Mouse (Mus musculus): Measurements from ENCODE around the gene Ankrd35. TPM values are rescaled to one million over a fixed set of nuclear protein-coding genes. Genes with fewer than 3 reads are reported as not detected.

Ankrd35 gene
- total and polyA plus RNA-seq, 2 experiments from 2014 or later: 4.3 to 4.9 TPM

DNA sequence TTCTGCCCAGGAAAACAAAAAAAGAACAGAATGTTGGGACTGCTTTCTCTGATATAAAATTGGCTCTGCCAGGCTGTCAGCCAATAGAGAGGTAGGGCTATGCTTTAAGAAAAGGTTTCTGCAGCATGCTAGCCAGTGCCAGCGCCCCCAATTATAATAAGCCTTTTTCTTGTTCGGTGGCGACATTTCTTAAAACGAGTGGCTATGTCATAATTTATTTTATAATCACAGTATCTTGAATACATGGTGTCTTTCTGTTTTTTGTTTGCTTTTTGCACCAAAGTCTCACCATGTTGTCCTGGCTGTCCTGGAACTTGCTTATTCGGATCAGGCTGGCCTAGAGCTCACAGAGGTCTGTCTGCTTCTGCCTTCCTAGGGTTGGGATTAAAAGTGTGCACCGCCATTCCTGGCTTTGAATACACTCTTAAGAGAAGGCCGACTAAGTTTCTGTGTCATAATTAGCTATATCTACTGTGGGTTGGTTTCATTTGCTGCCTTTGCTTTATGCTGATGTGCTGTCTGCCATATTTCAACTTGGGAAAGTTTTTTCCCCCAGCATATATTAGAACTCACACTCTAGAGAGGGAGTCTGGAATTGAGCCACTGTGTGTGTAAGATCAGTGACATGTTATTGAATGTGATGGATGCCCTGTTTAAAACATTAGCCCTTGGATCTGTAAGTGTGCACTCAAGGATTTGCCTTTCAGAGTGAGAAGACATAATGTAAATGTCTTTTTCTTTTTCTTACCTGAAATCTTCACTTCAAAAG lies 58.9 kb downstream of the Ankrd35 start:
- ATAC-seq (ENCODE audit: low FRiP score): no peak
- H3K27me3 ChIP-seq (ENCODE audit: insufficient read depth, low read length): no peaks in the 10 kb centered on the region
- no peaks in the 10 kb centered on the region for H3K9me3 ChIP-seq (ENCODE audit: low read length)
- peaks cover 5% of the 10 kb centered on the region; the same call in 1 of the 2 replicates for H3K4me1 ChIP-seq (ENCODE audit: insufficient read depth, low read length)
- peak overlapping the region; percentile 79 for H3K9ac ChIP-seq (replicated peaks; ENCODE audit: low read length, poor library complexity, severe bottlenecking)
- peak overlapping the region; percentile 69 for H3K4me3 ChIP-seq (ENCODE audit: low read depth, low read length)
- H3K36me3 ChIP-seq (ENCODE audit: insufficient read depth, low read length): no peaks in the 10 kb centered on the region
- no peak for DNase-seq (ENCODE audit: low spot score)
- no peak for TF ChIP-seq CTCF (IDR thresholded peaks at IDR 0.05)
- H3K4me2 ChIP-seq (ENCODE audit: low read depth, low read length, poor library complexity, severe bottlenecking): peak overlapping the region; percentile 63
- 28% methylated on average over 7 of the region's 7 CpGs for WGBS
- peak overlapping the region; percentile 88; the same call in 1 of the 2 replicates for H3K27ac ChIP-seq (ENCODE audit: low read depth, low read length)

DNA sequence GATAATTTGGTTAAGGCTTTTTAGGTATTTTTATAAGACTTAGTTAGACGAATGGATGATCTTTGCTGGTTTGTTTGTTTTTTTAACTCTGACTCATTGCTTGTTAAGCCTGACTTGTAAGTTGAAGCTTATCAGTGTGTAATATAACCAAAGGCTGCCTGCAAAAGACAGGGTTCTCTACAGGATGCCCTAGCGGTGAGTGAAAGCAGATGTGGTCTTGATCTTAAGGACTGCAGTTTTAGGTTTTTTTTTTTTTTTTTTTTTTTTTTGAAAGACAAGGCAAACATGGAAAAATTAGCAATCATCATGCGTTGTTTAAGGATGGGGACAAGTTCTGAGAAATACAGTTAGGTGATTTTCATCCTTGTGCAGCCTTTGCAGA lies 59.5 kb downstream of the Ankrd35 start:
- Histone ChIP-seq H3K27ac (ENCODE audit: low read depth, low read length) (no peak overlapping the region), H3K9ac (replicated peaks; ENCODE audit: low read length, poor library complexity, severe bottlenecking) (no peak overlapping the region), H3K36me3 (ENCODE audit: insufficient read depth, low read length) (no peaks in the 10 kb centered on the region), H3K27me3 (ENCODE audit: insufficient read depth, low read length) (no peaks in the 10 kb centered on the region), H3K4me1 (ENCODE audit: insufficient read depth, low read length) (peaks cover 5% of the 10 kb centered on the region; the same call in 1 of the 2 replicates), H3K4me2 (ENCODE audit: low read depth, low read length, poor library complexity, severe bottlenecking) (peak overlapping the region; percentile 63; the same call in 1 of the 2 replicates), H3K4me3 (ENCODE audit: low read depth, low read length) (no peak overlapping the region), H3K9me3 (ENCODE audit: low read length) (no peaks in the 10 kb centered on the region)
- ATAC-seq (ENCODE audit: low FRiP score): no peak
- TF ChIP-seq CTCF (IDR thresholded peaks at IDR 0.05): peak; percentile 18
- WGBS: 79% methylated on average over 3 of the region's 3 CpGs
- no peak for DNase-seq (ENCODE audit: low spot score)

DNA sequence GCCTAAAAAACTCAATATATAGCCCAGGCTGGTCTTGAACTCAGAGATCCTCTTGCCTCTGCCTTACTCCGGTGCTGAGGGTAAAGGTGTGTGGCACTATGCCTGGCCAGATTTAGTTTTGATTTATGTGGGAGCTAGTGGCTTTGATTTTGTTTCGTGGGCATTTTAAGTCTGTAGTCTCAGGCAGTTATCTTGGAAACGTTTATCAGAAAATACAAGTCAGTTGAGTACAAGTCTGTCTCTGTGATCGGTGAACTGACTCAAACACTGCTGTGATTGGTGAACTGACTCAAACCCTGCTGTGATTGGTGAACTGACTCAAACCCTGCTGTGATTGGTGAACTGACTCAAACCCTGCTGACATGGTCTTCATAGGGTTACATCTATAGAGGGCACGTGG lies 60.9 kb downstream of the Ankrd35 start:
- 63% methylated on average over 5 of the region's 5 CpGs for WGBS
- Histone ChIP-seq H3K9ac (replicated peaks; ENCODE audit: low read length, poor library complexity, severe bottlenecking) (no peak overlapping the region), H3K4me2 (ENCODE audit: low read depth, low read length, poor library complexity, severe bottlenecking) (no peak overlapping the region), H3K4me1 (ENCODE audit: insufficient read depth, low read length) (peaks cover 5% of the 10 kb centered on the region; the same call in 1 of the 2 replicates), H3K4me3 (ENCODE audit: low read depth, low read length) (no peak overlapping the region), H3K27ac (ENCODE audit: low read depth, low read length) (no peak overlapping the region), H3K36me3 (ENCODE audit: insufficient read depth, low read length) (no peaks in the 10 kb centered on the region), H3K27me3 (ENCODE audit: insufficient read depth, low read length) (no peaks in the 10 kb centered on the region), H3K9me3 (ENCODE audit: low read length) (no peaks in the 10 kb centered on the region)
- DNase-seq (ENCODE audit: low spot score) (no peak), ATAC-seq (ENCODE audit: low FRiP score) (no peak)
- no peak for TF ChIP-seq CTCF (IDR thresholded peaks at IDR 0.05)

DNA sequence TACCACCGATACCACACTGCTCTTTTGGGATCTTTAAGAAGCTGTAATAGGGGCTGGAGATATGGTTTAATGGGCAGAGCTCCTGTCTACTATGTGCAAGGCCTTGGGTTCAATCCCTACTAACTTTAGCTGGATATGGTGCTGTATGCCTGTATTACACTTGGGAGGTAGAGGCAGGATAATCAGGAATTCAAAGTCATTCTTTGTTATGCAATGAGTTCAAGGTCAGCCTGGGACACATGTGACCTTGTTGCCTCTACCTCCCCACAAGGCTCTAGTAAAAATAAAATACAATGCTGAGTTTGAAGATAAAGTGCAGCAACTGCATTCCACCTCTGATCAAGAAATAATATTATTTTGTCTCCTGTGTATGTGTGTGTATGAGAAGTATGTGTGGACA lies 64.1 kb downstream of the Ankrd35 start:
- Histone ChIP-seq H3K36me3 (ENCODE audit: insufficient read depth, low read length) (no peaks in the 10 kb centered on the region), H3K27ac (ENCODE audit: low read depth, low read length) (no peak overlapping the region), H3K27me3 (ENCODE audit: insufficient read depth, low read length) (no peaks in the 10 kb centered on the region), H3K4me1 (ENCODE audit: insufficient read depth, low read length) (peaks cover 1% of the 10 kb centered on the region; the same call in 1 of the 2 replicates), H3K9me3 (ENCODE audit: low read length) (no peaks in the 10 kb centered on the region), H3K9ac (replicated peaks; ENCODE audit: low read length, poor library complexity, severe bottlenecking) (no peak overlapping the region), H3K4me2 (ENCODE audit: low read depth, low read length, poor library complexity, severe bottlenecking) (no peak overlapping the region), H3K4me3 (ENCODE audit: low read depth, low read length) (no peak overlapping the region)
- DNase-seq (ENCODE audit: low spot score): no peak
- no peak for TF ChIP-seq CTCF (IDR thresholded peaks at IDR 0.05)
- WGBS: 90% methylated on average over 1 of the region's 1 CpGs
- no peak for ATAC-seq (ENCODE audit: low FRiP score)

DNA sequence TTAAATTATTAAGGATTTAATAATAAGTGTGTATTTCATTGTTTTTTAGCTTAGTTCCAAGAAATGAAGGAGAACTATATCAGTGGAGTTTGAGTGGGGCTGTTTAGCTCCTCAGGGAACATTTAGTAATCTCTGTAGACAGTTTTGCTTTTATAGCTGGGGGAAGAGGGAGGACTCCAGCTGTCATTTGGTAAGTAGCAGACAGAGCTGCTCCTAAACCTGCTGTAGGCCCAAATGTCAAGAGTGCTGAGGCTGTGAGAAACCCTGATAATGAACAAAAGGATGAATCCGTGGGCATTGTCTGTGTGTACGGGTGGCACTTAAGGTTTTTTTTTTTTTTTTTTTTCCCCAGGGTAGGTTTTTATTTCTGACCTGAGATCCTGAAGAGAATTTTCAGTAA lies 65.3 kb downstream of the Ankrd35 start:
- Histone ChIP-seq H3K9me3 (ENCODE audit: low read length) (no peaks in the 10 kb centered on the region), H3K4me3 (ENCODE audit: low read depth, low read length) (no peak overlapping the region), H3K27me3 (ENCODE audit: insufficient read depth, low read length) (no peaks in the 10 kb centered on the region), H3K4me2 (ENCODE audit: low read depth, low read length, poor library complexity, severe bottlenecking) (no peak overlapping the region), H3K36me3 (ENCODE audit: insufficient read depth, low read length) (no peaks in the 10 kb centered on the region), H3K4me1 (ENCODE audit: insufficient read depth, low read length) (no peaks in the 10 kb centered on the region), H3K9ac (replicated peaks; ENCODE audit: low read length, poor library complexity, severe bottlenecking) (no peak overlapping the region), H3K27ac (ENCODE audit: low read depth, low read length) (no peak overlapping the region)
- TF ChIP-seq CTCF (IDR thresholded peaks at IDR 0.05): no peak
- WGBS: 82% methylated on average over 2 of the region's 2 CpGs
- ATAC-seq (ENCODE audit: low FRiP score): no peak
- no peak for DNase-seq (ENCODE audit: low spot score)

DNA sequence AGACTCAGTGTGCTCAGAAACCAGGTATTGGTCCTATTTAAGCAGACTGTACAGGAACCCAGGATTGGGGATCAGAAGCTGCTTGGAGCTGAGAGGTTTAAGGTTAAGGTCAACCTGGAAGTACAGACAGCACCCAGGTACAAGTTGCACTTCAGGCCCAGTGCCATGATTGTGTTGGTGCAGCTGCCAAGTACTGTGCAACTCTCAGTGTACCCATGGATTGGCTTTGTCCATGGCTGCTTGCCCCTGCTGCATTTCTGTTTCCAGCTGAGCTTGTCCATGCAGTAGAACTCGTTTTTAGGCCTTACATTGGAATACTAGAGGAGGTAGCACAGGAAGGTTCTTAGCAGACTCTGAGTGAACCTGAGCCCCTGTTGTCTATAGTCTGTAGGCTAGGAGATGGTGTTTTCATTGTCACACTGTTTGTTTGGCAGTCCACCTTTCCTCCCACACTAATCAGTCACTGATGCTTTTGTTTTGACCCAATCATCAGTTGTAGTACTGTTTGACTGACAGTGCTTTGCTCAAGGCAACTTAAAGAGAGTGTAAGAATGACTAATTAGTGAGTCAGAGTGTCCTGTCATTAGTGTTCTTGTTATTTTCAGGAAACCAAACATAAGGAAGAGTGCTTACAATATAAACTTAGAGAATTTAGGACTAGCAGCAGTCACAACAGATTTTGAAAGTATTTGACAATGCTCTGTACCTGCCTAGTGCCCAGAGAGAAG lies 67.2 kb downstream of the Ankrd35 start:
- Histone ChIP-seq H3K4me3 (ENCODE audit: low read depth, low read length) (no peak overlapping the region), H3K4me2 (ENCODE audit: low read depth, low read length, poor library complexity, severe bottlenecking) (no peak overlapping the region), H3K27ac (ENCODE audit: low read depth, low read length) (no peak overlapping the region), H3K9me3 (ENCODE audit: low read length) (no peaks in the 10 kb centered on the region), H3K4me1 (ENCODE audit: insufficient read depth, low read length) (no peaks in the 10 kb centered on the region), H3K9ac (replicated peaks; ENCODE audit: low read length, poor library complexity, severe bottlenecking) (no peak overlapping the region), H3K27me3 (ENCODE audit: insufficient read depth, low read length) (no peaks in the 10 kb centered on the region), H3K36me3 (ENCODE audit: insufficient read depth, low read length) (no peaks in the 10 kb centered on the region)
- WGBS: 56% methylated on average over 1 of the region's 1 CpGs
- no peak for TF ChIP-seq CTCF (IDR thresholded peaks at IDR 0.05)
- no peak for DNase-seq (ENCODE audit: low spot score)
- no peak for ATAC-seq (ENCODE audit: low FRiP score)

Data from midbrain, postnatal 0 days (tissue).